Mouse (Mus musculus): ENCODE data around the gene Cyp26b1.

The Cyp26b1 gene

GRCm38 (mm10) chr6:84587471-84588101 is 6.1 kb downstream of the Cyp26b1 start:
- DNase-seq (ENCODE audit: low spot score in 2 of 2): no peak

GRCm38 (mm10) chr6:84586551-84587200 is 7.0 kb downstream of the Cyp26b1 start:
- DNase-seq (ENCODE audit: low spot score in 2 of 2): no peak

- DNase-seq (ENCODE audit: low spot score in 2 of 2): no peak
Measured at GRCm38 (mm10) chr6:84585686-84586300, 7.9 kb downstream of the Cyp26b1 start.

GRCm38 (mm10) chr6:84584783-84585685 is 8.7 kb downstream of the Cyp26b1 start:
- no peak for DNase-seq (ENCODE audit: low spot score in 2 of 2)

GRCm38 (mm10) chr6:84583841-84584782 is 9.6 kb downstream of the Cyp26b1 start:
- DNase-seq (ENCODE audit: low spot score in 2 of 2): no peak

- peak; percentile 67 to 79 for DNase-seq (ENCODE audit: low spot score in 2 of 2)
Measured at GRCm38 (mm10) chr6:84583371-84583770, 10.3 kb downstream of the Cyp26b1 start.

- no peak for DNase-seq (ENCODE audit: low spot score in 2 of 2)
Measured at GRCm38 (mm10) chr6:84582826-84583225, 10.9 kb downstream of the Cyp26b1 start.

GRCm38 (mm10) chr6:84581833-84582445 is 11.8 kb downstream of the Cyp26b1 start:
- no peak for DNase-seq (ENCODE audit: low spot score in 2 of 2)

- no peak for DNase-seq (ENCODE audit: low spot score in 2 of 2)
Measured at GRCm38 (mm10) chr6:84580979-84581832, 12.5 kb downstream of the Cyp26b1 start.

- no peak for DNase-seq (ENCODE audit: low spot score in 2 of 2)
Measured at GRCm38 (mm10) chr6:84579508-84579907, 14.2 kb downstream of the Cyp26b1 start.

- DNase-seq (ENCODE audit: low spot score in 2 of 2): peak in 1 of 2 experiments; percentile 45
Measured at GRCm38 (mm10) chr6:84578928-84579327, 14.8 kb downstream of the Cyp26b1 start.

GRCm38 (mm10) chr6:84577898-84578297 is 15.8 kb downstream of the Cyp26b1 start:
- no peak for DNase-seq (ENCODE audit: low spot score in 2 of 2)

- DNase-seq (ENCODE audit: low spot score in 2 of 2): no peak
Measured at GRCm38 (mm10) chr6:84573905-84574660, 19.6 kb downstream of the Cyp26b1 start.

- no peak for DNase-seq (ENCODE audit: low spot score in 2 of 2)
Measured at GRCm38 (mm10) chr6:84570039-84570438, 23.7 kb downstream of the Cyp26b1 start.

- no peak for DNase-seq (ENCODE audit: low spot score in 2 of 2)
Measured at GRCm38 (mm10) chr6:84569590-84569989, 24.1 kb downstream of the Cyp26b1 start.

- no peak for DNase-seq (ENCODE audit: low spot score in 2 of 2)
Measured at GRCm38 (mm10) chr6:84568880-84569279, 24.8 kb downstream of the Cyp26b1 start.

GRCm38 (mm10) chr6:84567696-84568095 is 26.0 kb downstream of the Cyp26b1 start:
- no peak for DNase-seq (ENCODE audit: low spot score in 2 of 2)

- no peak for DNase-seq (ENCODE audit: low spot score in 2 of 2)
Measured at GRCm38 (mm10) chr6:84566825-84567224, 26.9 kb downstream of the Cyp26b1 start.

GRCm38 (mm10) chr6:84565245-84565644 is 28.5 kb downstream of the Cyp26b1 start:
- no peak for DNase-seq (ENCODE audit: low spot score in 2 of 2)

Data from thymus, postnatal 10 days (tissue).